Mouse (Mus musculus) ovary, postnatal 14 days (tissue): ENCODE measurements at regions not wholly inside any gene's neighbourhood (a gene's known extent, or its start where the extent isn't known, plus 50 kb on each side); places are given as distances from the start of the nearest gene placed in this dataset.

Experiments used
- DNase-seq: peaks from one replicate; pipeline ENCODE4 v3.0.0; 2022; ENCODE audit warnings: low spot score

- no peak for DNase-seq
Observed at GRCm38 (mm10) chr12:7382455-7382854, 595.0 kb upstream of the Apob start.

- no peak for DNase-seq
Observed at GRCm38 (mm10) chr12:7403800-7404199, 573.6 kb upstream of the Apob start.

GRCm38 (mm10) chr12:7411810-7412209, 565.6 kb upstream of the Apob start:
- no peak for DNase-seq

- no peak for DNase-seq
Observed at GRCm38 (mm10) chr12:7420276-7420675, 557.2 kb upstream of the Apob start.

- DNase-seq, result no peak
Observed at GRCm38 (mm10) chr12:7421826-7422540, 555.5 kb upstream of the Apob start.

- DNase-seq, result no peak
Observed at GRCm38 (mm10) chr12:7430981-7431380, 546.5 kb upstream of the Apob start.

- no peak for DNase-seq
Observed at GRCm38 (mm10) chr12:7445238-7445637, 532.2 kb upstream of the Apob start.

- DNase-seq, result no peak
Observed at GRCm38 (mm10) chr12:7450506-7450905, 526.9 kb upstream of the Apob start.

GRCm38 (mm10) chr12:7457036-7457435, 520.4 kb upstream of the Apob start:
- DNase-seq, result no peak

GRCm38 (mm10) chr12:7457544-7457943, 519.9 kb upstream of the Apob start:
- no peak for DNase-seq

- DNase-seq, result no peak
Observed at GRCm38 (mm10) chr12:7464947-7465346, 512.5 kb upstream of the Apob start.

- DNase-seq, result no peak
Observed at GRCm38 (mm10) chr12:7512579-7513248, 464.7 kb upstream of the Apob start.

GRCm38 (mm10) chr12:7537389-7537788, 440.1 kb upstream of the Apob start:
- no peak for DNase-seq

- DNase-seq, result peak; percentile 10
Observed at GRCm38 (mm10) chr12:7543281-7543981, 434.0 kb upstream of the Apob start.

GRCm38 (mm10) chr12:7548759-7549158, 428.7 kb upstream of the Apob start:
- DNase-seq, result no peak

GRCm38 (mm10) chr12:7560245-7560644, 417.2 kb upstream of the Apob start:
- no peak for DNase-seq

GRCm38 (mm10) chr12:7576081-7576480, 401.4 kb upstream of the Apob start:
- DNase-seq, result no peak

GRCm38 (mm10) chr12:7587501-7587900, 389.9 kb upstream of the Apob start:
- DNase-seq, result no peak

GRCm38 (mm10) chr12:7611272-7612092, 366.0 kb upstream of the Apob start:
- no peak for DNase-seq

GRCm38 (mm10) chr12:7636417-7637175, 340.9 kb upstream of the Apob start:
- peak; percentile 15 for DNase-seq

GRCm38 (mm10) chr12:7637629-7638028, 339.8 kb upstream of the Apob start:
- no peak for DNase-seq
